Mouse (Mus musculus) spleen, adult 2 months (tissue): ENCODE results near the gene Smyd1. TPM values are rescaled to one million over a fixed set of nuclear protein-coding genes. Genes with fewer than 3 reads are reported as not detected.

Experiments
- DNase-seq, 2 experiments: peaks; one replicate each; pipeline versions ENCODE4 v3.0.0 to v3.0.0-alpha.2; 2012 to 2021; ENCODE audit warnings: low spot score in 2 of 2, low read depth in 1 of 2
- H3K27ac ChIP-seq: fragments of 200-500 bp; 2 replicates; pipeline ENCODE4 v1.5.1; 2012; ENCODE audit warnings: low read length, inconsistent platforms; ENCODE audit not compliant: insufficient read depth
- H3K27me3 ChIP-seq: fragments of 200-500 bp; 2 replicates; pipeline ENCODE4 v1.6.1; 2012; ENCODE audit warnings: mild to moderate bottlenecking, moderate library complexity, low read length, inconsistent platforms; ENCODE audit not compliant: control insufficient read depth, insufficient read depth
- H3K36me3 ChIP-seq: fragments of 200-500 bp; 2 replicates; pipeline ENCODE4 v1.6.1; 2012; ENCODE audit warnings: mild to moderate bottlenecking, low read length, inconsistent platforms; ENCODE audit not compliant: control insufficient read depth, insufficient read depth
- H3K4me1 ChIP-seq: fragments of 200-500 bp; 2 replicates; pipeline ENCODE4 v1.6.1; 2011; ENCODE audit warnings: inconsistent platforms; ENCODE audit not compliant: control insufficient read depth, insufficient read depth, insufficient read length
- H3K4me3 ChIP-seq: fragments of 200-500 bp; 2 replicates; pipeline ENCODE4 v1.5.1; 2011; ENCODE audit warnings: mild to moderate bottlenecking, inconsistent platforms; ENCODE audit not compliant: insufficient read depth, insufficient read length; ENCODE audit errors: extremely low read depth
- CTCF ChIP-seq: fragments of 200-500 bp; IDR thresholded peaks from 2 replicates; pipeline ENCODE4 v1.5.1; 2011; ENCODE audit warnings: mild to moderate bottlenecking, inconsistent platforms; ENCODE audit not compliant: insufficient read depth, insufficient read length, insufficient replicate concordance; ENCODE audit errors: extremely low read depth
- POLR2A ChIP-seq: fragments of 200-500 bp; IDR thresholded peaks from 2 replicates; pipeline ENCODE4 v1.6.1; 2011; ENCODE audit warnings: low read depth, low read length, inconsistent platforms
- WGBS: fragments of 180-500 bp; shearing (Covaris S2); methylation state at CpG from one replicate; pipeline ENCODE4 v1.1.7; 2018; 5-methylcytosine and 5-hydroxymethylcytosine counted together
- polyA plus RNA-seq: library from polyadenylated mRNA; depleted of rRNA; stranded (reverse); fragments of >200 nt; gene quantifications from 2 replicates; pipeline ENCODE4 v1.2.3, GENCODE M21; 2012; rRNA removed

Smyd1 gene
- polyA plus RNA-seq, 1 experiment, result 0.48 TPM

- no peak for TF ChIP-seq CTCF
- TF ChIP-seq POLR2A, result no peak
- WGBS, result 74% methylated on average over 1 of the region's 1 CpGs
- no peak for DNase-seq
- Histone ChIP-seq H3K4me3 (no peak overlapping the region), H3K27me3 (no peaks in the 10 kb centered on the region), H3K4me1 (no peaks in the 10 kb centered on the region), H3K27ac (no peak overlapping the region), H3K36me3 (no peaks in the 10 kb centered on the region)
Observed at GRCm38 (mm10) chr6:71189578-71189977, 132.5 kb downstream of the Smyd1 start.

- H3K27me3 ChIP-seq, result no peaks in the 10 kb centered on the region
- no peak overlapping the region for H3K27ac ChIP-seq
- H3K4me1 ChIP-seq, result no peaks in the 10 kb centered on the region
- no peak overlapping the region for H3K4me3 ChIP-seq
- WGBS, result 88% methylated on average over 7 of the region's 7 CpGs
- DNase-seq, result no peak
- TF ChIP-seq POLR2A, result no peak
- TF ChIP-seq CTCF, result no peak
- no peaks in the 10 kb centered on the region for H3K36me3 ChIP-seq
Observed at GRCm38 (mm10) chr6:71184941-71185604, 137.0 kb downstream of the Smyd1 start.

- DNase-seq, result no peak
- no peak overlapping the region for H3K4me3 ChIP-seq
- no peaks in the 10 kb centered on the region for H3K4me1 ChIP-seq
- no peaks in the 10 kb centered on the region for H3K36me3 ChIP-seq
- no peak overlapping the region for H3K27ac ChIP-seq
- TF ChIP-seq POLR2A, result no peak
- no peak for TF ChIP-seq CTCF
- no peaks in the 10 kb centered on the region for H3K27me3 ChIP-seq
- 81% methylated on average over 1 of the region's 1 CpGs for WGBS
Observed at GRCm38 (mm10) chr6:71180596-71180995, 141.4 kb downstream of the Smyd1 start.

- H3K4me3 ChIP-seq, result no peak overlapping the region
- DNase-seq, result no peak
- 94% methylated on average over 10 of the region's 10 CpGs for WGBS
- TF ChIP-seq CTCF (no peak), POLR2A (no peak)
- H3K27me3 ChIP-seq, result no peaks in the 10 kb centered on the region
- no peaks in the 10 kb centered on the region for H3K4me1 ChIP-seq
- no peak overlapping the region for H3K27ac ChIP-seq
- H3K36me3 ChIP-seq, result no peaks in the 10 kb centered on the region
Observed at GRCm38 (mm10) chr6:71172812-71173580, 149.0 kb downstream of the Smyd1 start.

- WGBS, result 31% methylated on average over 6 of the region's 6 CpGs
- no peaks in the 10 kb centered on the region for H3K36me3 ChIP-seq
- no peaks in the 10 kb centered on the region for H3K4me1 ChIP-seq
- no peak overlapping the region for H3K4me3 ChIP-seq
- H3K27ac ChIP-seq, result no peak overlapping the region
- TF ChIP-seq POLR2A (no peak), CTCF (no peak)
- DNase-seq, result no peak
- H3K27me3 ChIP-seq, result no peaks in the 10 kb centered on the region
Observed at GRCm38 (mm10) chr6:71166551-71167169, 155.4 kb downstream of the Smyd1 start.

GRCm38 (mm10) chr6:71164394-71164793 is 157.6 kb downstream of the Smyd1 start:
- Histone ChIP-seq H3K4me1 (no peaks in the 10 kb centered on the region), H3K4me3 (no peak overlapping the region), H3K27ac (no peak overlapping the region), H3K36me3 (no peaks in the 10 kb centered on the region), H3K27me3 (no peaks in the 10 kb centered on the region)
- 48% methylated on average over 6 of the region's 6 CpGs for WGBS
- TF ChIP-seq POLR2A, result no peak
- TF ChIP-seq CTCF, result no peak
- no peak for DNase-seq

Other genes starting within 250 kb of the Smyd1 start
- 2.1 and 2.5 TPM in 2 replicates for gene Thnsl2, start 177.8 kb downstream of the Smyd1 start, polyA plus RNA-seq
- gene Fabp1, start 122.4 kb downstream of the Smyd1 start, polyA plus RNA-seq, result 0.23 TPM in 1 of 2 replicates, not detected in the other
- 4.2 and 4.3 TPM in 2 replicates for gene Krcc1, start 50.6 kb downstream of the Smyd1 start, polyA plus RNA-seq
- gene Cd8b1, start 555 bp upstream of the Smyd1 start, polyA plus RNA-seq, result 25.6 and 30.2 TPM in 2 replicates
- 24.9 and 28.5 TPM in 2 replicates for gene Cd8a, start 51.2 kb upstream of the Smyd1 start, polyA plus RNA-seq
- gene Rmnd5a, start 118.4 kb upstream of the Smyd1 start, polyA plus RNA-seq, result 13.8 and 17.7 TPM in 2 replicates
- gene Rnf103, start 171.7 kb upstream of the Smyd1 start, polyA plus RNA-seq, result 7.3 and 12.2 TPM in 2 replicates
- 14.6 and 15.3 TPM in 2 replicates for gene Chmp3, start 221.6 kb upstream of the Smyd1 start, polyA plus RNA-seq